Mouse (Mus musculus) frontal cortex, postnatal 14 days (tissue): ENCODE data around the gene Specc1.
A peak's percentile ranks its signal among the peaks of the same experiment; 100 is the strongest.
"Not testable (repeated sequence)": the region's sequence is repeated elsewhere in the genome, so short reads cannot be mapped to it uniquely, and the experiment has no call there.

ENCODE experiments used
- DNase-seq, 2 experiments: peaks; one replicate each; pipeline ENCODE4 v3.0.0; 2022; ENCODE audit warnings: low spot score in 2 of 2

The Specc1 gene

GRCm38 (mm10) chr11:61956572-61957295 lies at the start of gene Specc1:
TSS of gene Specc1 (plus strand) at chr11:61956763.
- DNase-seq, result peak; percentile 81 to 95

GRCm38 (mm10) chr11:61908315-61908714 lies 48.2 kb upstream of the Specc1 start:
- no peak for DNase-seq

GRCm38 (mm10) chr11:61919702-61920101 lies 36.9 kb upstream of the Specc1 start:
- no peak for DNase-seq

- no peak for DNase-seq
These were observed 33.3 kb upstream of the Specc1 start for GRCm38 (mm10) chr11:61923309-61923708.

- no peak for DNase-seq
These were observed 27.1 kb upstream of the Specc1 start for GRCm38 (mm10) chr11:61929323-61930097.

GRCm38 (mm10) chr11:61930098-61930517 lies 26.5 kb upstream of the Specc1 start, which contains the start of gene Akap10:
TSS of gene Akap10 (minus strand) at chr11:61930252.
- DNase-seq, result peak; percentile 90 to 95

- DNase-seq, result no peak
These were observed 25.6 kb upstream of the Specc1 start for GRCm38 (mm10) chr11:61930640-61931586.

GRCm38 (mm10) chr11:61937761-61938160 lies 18.8 kb upstream of the Specc1 start:
- no peak for DNase-seq

- no peak for DNase-seq
These were observed 13.7 kb upstream of the Specc1 start for GRCm38 (mm10) chr11:61942903-61943302.

- DNase-seq, result no peak
These were observed 12.1 kb upstream of the Specc1 start for GRCm38 (mm10) chr11:61944417-61944816.

GRCm38 (mm10) chr11:61946608-61947007 lies 10.0 kb upstream of the Specc1 start:
- no peak for DNase-seq

GRCm38 (mm10) chr11:61949315-61949714 lies 7.2 kb upstream of the Specc1 start:
- peak in 1 of 2 experiments; percentile 61 for DNase-seq

GRCm38 (mm10) chr11:61950632-61951031 lies 5.9 kb upstream of the Specc1 start:
- peak; percentile 53 to 85 for DNase-seq

GRCm38 (mm10) chr11:61955136-61955535 lies 1.4 kb upstream of the Specc1 start:
- DNase-seq, result no peak

GRCm38 (mm10) chr11:61955951-61956350 lies 612 bp upstream of the Specc1 start:
- DNase-seq, result no peak

- no peak for DNase-seq
These were observed 792 bp downstream of the Specc1 start for GRCm38 (mm10) chr11:61957296-61957813.

- DNase-seq, result not testable (repeated sequence)
These were observed 2.1 kb downstream of the Specc1 start for GRCm38 (mm10) chr11:61958706-61959105.

- DNase-seq, result no peak
These were observed 3.5 kb downstream of the Specc1 start for GRCm38 (mm10) chr11:61960096-61960495.

GRCm38 (mm10) chr11:61962684-61963083 lies 6.1 kb downstream of the Specc1 start:
- DNase-seq, result no peak

GRCm38 (mm10) chr11:61963193-61963592 lies 6.6 kb downstream of the Specc1 start:
- DNase-seq, result no peak

GRCm38 (mm10) chr11:61964611-61965010 lies 8.0 kb downstream of the Specc1 start:
- DNase-seq, result no peak
